21 mouse cellular contexts compared by ENCODE assay signal in genomic region chr7:16156105-16156714, GRCm38 (mm10). TPM values are rescaled to one million over a fixed set of nuclear protein-coding genes. Genes with fewer than 3 reads are reported as not detected.
A peak's percentile ranks its signal among the peaks of the same experiment; 100 is the strongest.
DNase-seq lines count a peak whose midpoint lies in the region; ATAC-seq and TF ChIP-seq lines count a peak whose summit lies in the region.
"Had no signal": no experiment of that assay in that cellular context is flagged by ENCODE, and none has a peak within 500 bp of the region (broad histone marks: within the 10 kb centered on the region; RNA-seq: fewer than 3 reads in every experiment).

No protein-coding gene starts in this region.

- no peak for TF ChIP-seq CTCF in layer of hippocampus, adult 2 months (conservative IDR thresholded peaks at IDR 0.05)
- no peak for TF ChIP-seq CTCF in cortical plate, adult 2 months (IDR thresholded peaks at IDR 0.05; ENCODE audit: extremely low read depth, insufficient read depth, low read length)

- no peaks in the 10 kb centered on the region for H3K9me3 ChIP-seq in heart, embryonic 11.5 days (replicated peaks; ENCODE audit: control insufficient read depth, low read length)
- H3K9me3 ChIP-seq: hindbrain, embryonic 12.5 days had no signal

- H3K4me2 ChIP-seq in heart, embryonic 11.5 days: no peak overlapping the region
- H3K4me2 ChIP-seq: hindbrain, embryonic 12.5 days; lung, embryonic 14.5 days had no signal

- no peaks in the 10 kb centered on the region for H3K36me3 ChIP-seq in heart, embryonic 11.5 days (ENCODE audit: control insufficient read depth, insufficient read depth, low read length)

- H3K27ac ChIP-seq in layer of hippocampus, adult 2 months: peak overlapping the region; percentile 68
- peak overlapping the region; percentile 38; the same call in 1 of the 2 replicates for H3K27ac ChIP-seq in cortical plate, adult 2 months (ENCODE audit: insufficient read depth, low read length)
- H3K27ac ChIP-seq in heart, embryonic 11.5 days (ENCODE audit: low read depth, low read length): peak overlapping the region; percentile 76
- H3K27ac ChIP-seq: hindbrain, embryonic 12.5 days; stomach, postnatal 0 days had no signal

- WGBS in heart, embryonic 11.5 days (ENCODE audit: insufficient replicate concordance): 34% methylated on average over 8 of the region's 8 CpGs

- DNase-seq in layer of hippocampus, adult 2 months (ENCODE audit: low spot score in 2 of 2): no peak
- DNase-seq in layer of hippocampus, adult 18-20 months (ENCODE audit: low spot score in 2 of 2): no peak
- DNase-seq in heart, postnatal 4 days: peak; percentile 27
- no peak for DNase-seq in thymus, adult 18-20 months
- no peak for DNase-seq in gastrocnemius, postnatal 25 days
- DNase-seq: gastrocnemius, postnatal 36 days; kidney, adult 9 months; kidney, postnatal 4 days; layer of hippocampus, postnatal 36 days; lung, embryonic 14.5 days; midbrain, embryonic 14.5 days; right cerebral cortex, postnatal 25 days; thymus, postnatal 25 days had no signal

- ATAC-seq in heart, embryonic 11.5 days (replicated peaks; ENCODE audit: insufficient number of reproducible peaks, low FRiP score, low TSS enrichment): no peak
- ATAC-seq: CD4-positive, CD25-positive, alpha-beta regulatory T cell, adult 4 months; inflammation-experienced regulatory T-cells, adult 6 months had no signal

- H3K9ac ChIP-seq in heart, embryonic 11.5 days (ENCODE audit: low read depth, low read length): no peak overlapping the region
- H3K9ac ChIP-seq: hindbrain, embryonic 12.5 days; lung, embryonic 14.5 days had no signal

- H3K27me3 ChIP-seq in heart, embryonic 11.5 days (ENCODE audit: control insufficient read depth, insufficient read depth, low read length): peaks cover 22% of the 10 kb centered on the region

- no peak for TF ChIP-seq POLR2A in cortical plate, adult 2 months (IDR thresholded peaks at IDR 0.05; ENCODE audit: extremely low read depth, insufficient read depth, low read length)

- H3K4me3 ChIP-seq in layer of hippocampus, adult 2 months: no peak overlapping the region
- H3K4me3 ChIP-seq in cortical plate, adult 2 months (ENCODE audit: insufficient read depth, low read length): no peak overlapping the region
- H3K4me3 ChIP-seq in heart, embryonic 11.5 days (ENCODE audit: low read depth, low read length): no peak overlapping the region
- H3K4me3 ChIP-seq: hindbrain, embryonic 12.5 days had no signal

- peaks cover 5% of the 10 kb centered on the region for H3K4me1 ChIP-seq in cortical plate, adult 2 months (ENCODE audit: control insufficient read depth, insufficient read depth, low read length)
- H3K4me1 ChIP-seq in heart, embryonic 11.5 days (ENCODE audit: control insufficient read depth, insufficient read depth, low read length): 0 out of 2 replicates have a peak, but pooled peaks cover 3% of the 10 kb centered on the region

RNA-seq across cellular contexts. Expression of gene Meis3, which starts 18.7 kb away (rescaled TPM):
- total RNA-seq in layer of hippocampus, adult 2 months (2021): 10 to 100 TPM; 37.3 to 38.6 TPM
- total RNA-seq in layer of hippocampus, adult 18-20 months (2021): 10 to 100 TPM; 33.7 to 38.2 TPM
- polyA plus RNA-seq in cortical plate, adult 2 months (2012; rRNA removed): 83.3 and 84.0 TPM in 2 replicates
- 19.7 and 22.8 TPM in 2 replicates for polyA plus RNA-seq in heart, embryonic 11.5 days (2014; fragmentation: Nextera tagmentation; extraction: Ambion mirVana)
- total RNA-seq in heart, postnatal 4 days (2021): 1 to 10 TPM; 8.6 to 9.4 TPM
- total RNA-seq in gastrocnemius, postnatal 25 days (2021): 1 to 10 TPM in 1 of 2 experiments, under 1 TPM in 1; 0.97 to 1.9 TPM

RNA-seq across cellular contexts. Expression of gene Slc8a2, which starts 26.6 kb away (rescaled TPM):
- 100 to 1,000 TPM; 305 to 320 TPM for total RNA-seq in layer of hippocampus, adult 2 months (2021)
- 100 to 1,000 TPM; 277 to 290 TPM for total RNA-seq in layer of hippocampus, adult 18-20 months (2021)
- polyA plus RNA-seq in cortical plate, adult 2 months (2012; rRNA removed): 164 and 183 TPM in 2 replicates
- polyA plus RNA-seq in heart, embryonic 11.5 days (2014; fragmentation: Nextera tagmentation; extraction: Ambion mirVana): 0.11 and 0.17 TPM in 2 replicates
- total RNA-seq in heart, postnatal 4 days (2021): 1 to 10 TPM; 2.0 TPM
- total RNA-seq in gastrocnemius, postnatal 25 days (2021): under 1 TPM; 0.15 to 0.16 TPM
- total RNA-seq: liver, adult 2 months; MEL had no signal
- polyA plus RNA-seq: CD4-positive, CD25-positive, alpha-beta regulatory T cell, adult 4 months; inflammation-experienced regulatory T-cells, adult 6 months had no signal

RNA-seq across cellular contexts. Expression of gene Kptn, which starts 36.5 kb away (rescaled TPM):
- total RNA-seq in layer of hippocampus, adult 2 months (2021): 10 to 100 TPM; 39.4 to 47.0 TPM
- 10 to 100 TPM; 34.2 to 34.3 TPM for total RNA-seq in layer of hippocampus, adult 18-20 months (2021)
- 51.3 and 58.5 TPM in 2 replicates for polyA plus RNA-seq in cortical plate, adult 2 months (2012; rRNA removed)
- polyA plus RNA-seq in heart, embryonic 11.5 days (2014; fragmentation: Nextera tagmentation; extraction: Ambion mirVana): 26.4 and 29.5 TPM in 2 replicates
- total RNA-seq in heart, postnatal 4 days (2021): 10 to 100 TPM; 23.8 to 25.9 TPM
- 10 to 100 TPM; 10.7 to 11.1 TPM for total RNA-seq in gastrocnemius, postnatal 25 days (2021)

RNA-seq across cellular contexts. Expression of gene Napa, which starts 58.0 kb away (rescaled TPM):
- total RNA-seq in layer of hippocampus, adult 2 months (2021): 100 to 1,000 TPM; 309 to 325 TPM
- total RNA-seq in layer of hippocampus, adult 18-20 months (2021): 100 to 1,000 TPM; 293 to 307 TPM
- polyA plus RNA-seq in cortical plate, adult 2 months (2012; rRNA removed): 436 and 444 TPM in 2 replicates
- 158 and 168 TPM in 2 replicates for polyA plus RNA-seq in heart, embryonic 11.5 days (2014; fragmentation: Nextera tagmentation; extraction: Ambion mirVana)
- 100 to 1,000 TPM in 1 of 2 experiments, 10 to 100 TPM in 1; 90.4 to 104 TPM for total RNA-seq in heart, postnatal 4 days (2021)
- 100 to 1,000 TPM in 1 of 2 experiments, 10 to 100 TPM in 1; 71.2 to 105 TPM for total RNA-seq in gastrocnemius, postnatal 25 days (2021)

Comparison
In these comparisons a context has a peak if more than half of its experiments do, and no peak if none do; other contexts are left out.
1. RNA of gene Slc8a2, which starts 26.6 kb away (total RNA-seq): 305 to 320 TPM in layer of hippocampus, adult 2 months and 277 to 290 TPM in layer of hippocampus, adult 18-20 months; 2.0 TPM in heart, postnatal 4 days and 0.15 to 0.16 TPM in gastrocnemius, postnatal 25 days; every median in the first group is over 10 times any median in the second.
2. Peak in every context shown above with its lines, with median percentiles within 50 percentile points of each other: H3K27ac ChIP-seq.